Mouse (Mus musculus) monocyte, adult 5-6 weeks (primary cell): ENCODE measurements around the gene Notch1. TPM values are rescaled to one million over a fixed set of nuclear protein-coding genes. Genes with fewer than 3 reads are reported as not detected.

Source experiments
- ATAC-seq: fragments of 153-309, 156-312 bp; replicated peaks from 2 replicates; pipeline ENCODE4 v1.8.0; 2017; ENCODE audit warnings: mild to moderate bottlenecking; ENCODE audit not compliant: low TSS enrichment, insufficient number of reproducible peaks, severe bottlenecking, poor library complexity, low FRiP score
- total RNA-seq: library from RNA; stranded (forward); fragments of 200-1000, 200-491, 200-594 nt; gene quantifications from 3 replicates; pipeline ENCODE4 v1.2.3, GENCODE M21; 2017

Notch1 gene
- total RNA-seq, 1 experiment from 2014 or later, result 13.8 TPM

DNA sequence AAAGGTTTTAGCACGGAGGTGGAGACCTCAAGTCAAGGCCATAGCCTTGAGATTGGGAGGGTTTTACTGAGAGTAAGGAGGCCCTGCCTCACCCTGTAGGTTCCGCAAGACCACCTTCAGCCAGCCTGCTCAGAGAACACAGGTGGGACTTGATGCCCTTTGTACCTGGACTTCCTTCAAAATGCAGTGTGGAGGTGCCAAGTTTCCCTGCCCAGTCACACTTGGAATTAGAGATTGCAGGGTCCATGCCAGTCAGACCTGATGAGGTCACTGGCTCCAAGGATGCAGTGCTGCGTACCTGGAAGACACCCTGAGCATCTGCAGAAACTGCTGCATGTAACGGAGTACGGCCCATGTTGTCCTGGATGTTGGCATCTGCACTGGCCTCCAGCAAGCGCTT is 53.1 kb downstream of the Notch1 start:
- no peak for ATAC-seq

DNA sequence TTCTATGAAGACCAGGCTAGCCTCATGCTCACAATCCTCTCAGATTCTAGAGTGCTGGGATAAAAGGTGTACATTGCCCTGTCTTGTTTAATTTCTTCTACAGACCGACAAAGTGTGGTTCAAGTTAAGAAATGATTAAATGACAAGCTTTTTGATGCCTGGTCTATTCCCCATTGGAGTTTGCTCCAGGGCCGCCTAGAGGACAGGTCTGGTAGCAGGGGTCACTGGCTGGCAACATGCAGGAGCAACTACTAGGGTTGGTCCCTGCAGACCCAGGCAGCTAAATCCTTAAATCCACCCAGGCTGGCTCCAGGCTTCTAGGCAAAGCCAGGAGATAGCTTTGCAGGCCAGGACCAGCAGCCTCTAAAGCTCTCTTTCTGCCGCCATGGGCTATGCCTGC is 53.5 kb downstream of the Notch1 start:
- no peak for ATAC-seq

GRCm38 (mm10) chr2:26461667-26462066 is 54.8 kb downstream of the Notch1 start:
- no peak for ATAC-seq

DNA sequence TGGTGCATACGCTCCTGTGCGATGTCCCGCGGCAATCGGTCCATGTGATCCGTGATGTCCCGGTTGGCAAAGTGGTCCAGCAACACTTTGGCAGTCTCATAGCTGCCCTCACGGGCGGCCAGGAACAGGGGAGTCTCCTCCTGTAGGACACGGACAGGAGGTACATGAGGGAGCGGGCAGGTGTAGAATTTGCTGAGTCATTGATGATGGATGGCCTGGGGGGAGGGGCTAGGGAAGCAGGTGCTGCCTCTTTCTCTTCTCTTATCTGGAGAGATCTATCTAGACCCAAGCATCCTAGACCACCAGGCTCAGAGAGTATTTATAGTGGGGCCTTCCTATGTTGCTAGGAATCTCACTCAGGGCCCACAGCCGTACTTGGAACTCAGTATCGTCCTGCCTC is 55.6 kb downstream of the Notch1 start:
- no peak for ATAC-seq

DNA sequence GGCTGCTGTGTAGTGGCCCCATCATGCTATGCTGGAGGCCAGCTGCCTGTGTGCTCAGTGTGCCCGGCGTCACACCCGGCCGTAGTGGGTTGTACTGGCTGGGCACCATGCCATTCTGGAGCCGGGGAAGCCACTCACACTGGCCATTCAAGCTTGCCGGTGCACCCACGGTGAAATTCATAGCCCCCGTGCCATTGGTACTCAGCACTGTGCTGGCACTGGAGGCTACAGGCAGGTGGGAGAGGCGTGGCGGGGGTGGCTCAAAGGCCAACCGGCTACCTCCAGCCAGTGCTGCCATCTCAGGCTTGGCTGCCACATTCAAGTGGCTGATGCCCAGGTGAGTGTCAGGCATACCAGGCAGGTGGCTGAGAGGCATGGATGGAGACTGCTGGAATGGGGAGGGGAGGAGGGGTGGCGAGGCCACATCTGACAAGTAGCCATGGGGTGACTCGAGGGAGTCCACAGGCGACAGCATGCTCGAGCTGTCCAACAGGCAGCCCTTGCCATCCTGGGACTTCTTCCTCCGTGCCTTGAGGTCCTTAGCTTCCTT is 56.3 kb downstream of the Notch1 start:
- ATAC-seq, result no peak

DNA sequence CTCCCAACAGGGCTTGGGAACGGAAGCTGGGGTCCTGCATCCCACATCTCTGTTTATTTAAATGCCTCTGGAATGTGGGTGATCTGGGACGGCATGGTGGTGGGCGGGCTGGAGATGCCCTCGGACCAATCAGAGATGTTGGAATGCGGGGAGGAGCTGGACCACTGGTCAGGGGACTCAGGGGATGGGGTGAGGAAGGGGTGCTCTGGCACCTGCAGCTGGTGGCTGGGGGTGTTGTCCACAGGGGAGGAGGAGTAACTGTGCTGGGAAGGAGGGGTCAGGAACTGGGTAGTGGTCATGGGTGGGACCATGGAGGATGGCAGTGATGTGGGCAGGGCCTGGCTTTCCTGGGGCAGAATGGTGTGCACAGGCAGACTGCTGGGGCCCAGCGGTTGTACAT is 57.0 kb downstream of the Notch1 start:
- ATAC-seq, result no peak

DNA sequence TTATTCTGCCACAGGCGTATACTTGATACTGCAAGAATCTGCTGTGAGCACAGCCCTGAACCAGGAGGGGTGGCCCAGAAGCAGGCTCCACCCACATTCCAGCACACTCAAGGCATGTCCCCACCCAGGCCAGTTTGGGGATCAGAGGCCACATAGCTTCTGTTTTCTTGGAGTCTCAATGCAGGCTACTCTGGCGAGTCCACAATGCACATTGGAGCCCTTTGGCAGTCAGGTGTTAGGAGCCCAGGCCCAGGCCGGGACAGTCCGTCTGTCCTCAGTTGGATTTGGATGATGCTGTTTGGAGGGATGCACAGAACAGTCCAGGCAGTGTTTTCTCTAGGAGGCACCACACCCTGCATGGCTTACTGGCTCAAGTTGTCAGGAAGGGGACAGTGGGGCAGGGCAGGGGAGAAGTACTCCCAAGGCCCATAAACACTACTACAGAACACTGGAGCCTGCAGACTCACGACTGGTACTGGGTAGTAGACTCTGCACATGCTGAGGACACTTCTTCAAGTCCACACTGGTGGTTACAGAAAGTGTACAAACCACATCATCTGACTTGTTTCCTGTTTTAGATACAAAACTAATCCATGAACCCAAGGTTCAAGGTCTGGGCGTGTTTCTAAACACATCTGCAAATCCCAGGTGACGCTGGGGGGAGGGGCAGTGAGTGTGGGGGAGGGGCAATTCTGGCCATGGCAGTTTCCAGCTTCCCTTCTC is 57.9 kb downstream of the Notch1 start:
- no peak for ATAC-seq

GRCm38 (mm10) chr2:26449121-26450060 is 67.1 kb downstream of the Notch1 start:
- ATAC-seq, result no peak

- ATAC-seq, result no peak
These were observed 69.0 kb downstream of the Notch1 start for GRCm38 (mm10) chr2:26447451-26447850.

DNA sequence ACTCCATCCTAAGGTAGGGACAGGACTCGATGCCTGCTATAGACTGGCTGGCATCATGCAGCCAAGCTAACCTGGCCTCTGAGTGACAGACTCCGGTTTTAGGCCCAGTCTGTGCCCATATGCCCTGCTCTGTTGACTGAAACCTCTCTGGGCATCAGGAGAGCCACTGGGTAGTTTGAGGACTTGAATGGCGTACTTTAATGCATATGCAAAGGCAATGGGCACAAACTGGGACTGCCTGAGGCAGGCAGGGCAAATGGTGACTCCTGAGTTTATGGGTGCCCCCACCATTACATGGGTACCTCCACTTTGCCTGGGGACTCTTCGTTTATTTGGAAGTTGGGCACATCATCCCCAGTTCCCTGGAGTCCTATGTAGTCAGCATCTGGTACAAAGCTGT is 69.8 kb downstream of the Notch1 start:
- no peak for ATAC-seq

DNA sequence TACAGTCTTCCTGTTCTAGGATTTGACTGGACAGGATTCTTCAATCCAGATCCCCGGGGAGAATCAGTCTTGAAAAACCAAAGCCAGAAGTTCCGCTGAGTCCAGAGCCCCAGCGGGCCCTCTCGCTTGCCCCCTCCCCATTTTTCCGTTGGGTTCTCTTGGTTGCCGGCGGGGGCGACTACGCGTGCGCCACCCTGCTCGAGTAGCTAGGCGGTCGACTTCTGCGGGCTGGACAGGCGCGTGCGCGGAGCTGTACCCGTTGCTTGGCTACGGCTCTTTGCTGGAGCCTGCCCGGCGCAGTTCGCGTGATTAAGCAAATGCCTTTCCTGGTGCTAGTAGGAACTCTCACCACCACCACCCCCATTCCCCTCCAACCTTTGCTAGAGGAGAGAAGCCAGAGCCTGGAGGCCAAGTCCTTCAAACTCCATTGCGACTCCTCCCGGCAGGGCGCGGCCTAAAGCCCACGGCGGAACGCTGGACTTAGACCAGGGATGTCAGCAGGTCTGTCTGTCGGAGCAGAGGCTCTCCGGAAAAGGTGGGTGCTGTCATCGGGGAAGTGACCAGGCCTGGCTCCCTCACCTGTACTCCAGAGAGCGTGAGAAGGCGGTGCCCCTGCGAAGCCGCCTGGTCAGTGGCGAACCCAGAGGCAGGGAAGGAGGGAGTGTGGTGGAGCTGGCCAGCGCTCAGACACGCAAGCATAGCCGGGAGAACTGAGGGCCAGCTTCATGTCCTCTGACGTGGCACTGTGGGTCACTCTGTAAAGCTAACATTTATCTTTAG is 70.6 kb downstream of the Notch1 start:
- ATAC-seq, result peak; percentile 51

GRCm38 (mm10) chr2:26444946-26445665 is 71.4 kb downstream of the Notch1 start, which contains the start of gene Sec16a:
Gene Sec16a, minus strand, starts transcription at chr2:26445216.
- ATAC-seq, result peak; percentile 75

- no peak for ATAC-seq
These were observed 72.1 kb downstream of the Notch1 start for GRCm38 (mm10) chr2:26444368-26444767.

- ATAC-seq, result no peak
These were observed 72.6 kb downstream of the Notch1 start for GRCm38 (mm10) chr2:26443876-26444275.

DNA sequence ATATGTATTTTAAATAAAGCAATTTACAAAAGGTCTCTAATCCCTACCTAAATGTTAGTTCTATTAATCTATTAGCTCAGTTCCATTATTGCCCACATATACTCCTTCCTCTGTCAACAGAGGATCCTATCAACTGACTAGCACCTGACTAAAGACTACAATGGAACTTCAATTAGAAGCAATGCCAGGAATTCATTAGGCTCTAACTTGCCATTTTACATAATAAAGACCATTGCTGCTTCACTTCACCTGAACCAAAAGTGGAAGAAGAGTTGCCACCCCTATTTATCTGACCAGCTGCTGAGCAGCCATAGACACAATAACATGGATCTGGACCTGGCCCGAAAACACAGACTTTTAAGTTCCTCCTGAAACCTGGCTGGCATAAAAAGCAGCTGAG is 73.6 kb downstream of the Notch1 start:
- no peak for ATAC-seq

DNA sequence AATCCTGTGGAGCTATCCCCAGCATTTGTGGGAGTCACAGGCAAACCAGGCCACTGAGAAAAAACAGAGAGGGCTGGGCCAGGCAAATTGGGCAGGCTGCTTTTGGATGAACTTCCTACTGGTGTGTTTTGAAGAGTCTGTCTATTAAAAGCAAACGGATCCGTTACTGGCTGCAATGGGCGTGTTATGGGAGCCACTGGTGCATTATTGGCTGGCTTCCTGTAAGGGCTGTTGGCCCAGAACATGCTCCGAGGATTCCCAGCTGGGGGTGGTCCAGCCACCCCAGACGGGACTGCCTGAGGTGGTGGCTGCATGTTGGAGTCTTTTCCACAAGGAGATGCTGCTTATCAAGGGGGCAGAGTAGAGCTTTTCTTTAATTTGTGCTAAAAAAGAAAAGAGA is 74.8 kb downstream of the Notch1 start:
- ATAC-seq, result no peak

DNA sequence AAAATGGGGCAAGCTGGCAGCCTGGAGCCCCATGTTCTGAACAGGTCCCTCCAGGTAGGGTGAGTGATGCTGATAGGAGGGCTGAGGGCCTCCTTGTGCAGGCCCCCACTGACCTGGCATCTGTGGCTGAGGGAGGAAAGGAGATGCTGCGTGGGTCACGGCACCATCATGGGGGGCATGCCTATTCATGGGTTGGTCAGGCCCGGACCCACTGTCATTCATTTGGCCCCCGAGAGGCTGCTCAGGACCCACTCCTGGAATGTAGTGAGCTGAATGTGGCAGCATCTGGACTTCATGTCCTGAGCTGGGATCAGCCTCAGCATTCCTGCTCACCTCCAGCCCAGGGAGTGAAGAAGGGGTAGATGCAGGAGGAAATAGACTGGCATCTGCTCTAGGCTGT is 75.2 kb downstream of the Notch1 start:
- ATAC-seq, result no peak

GRCm38 (mm10) chr2:26439671-26440070 is 76.8 kb downstream of the Notch1 start:
- no peak for ATAC-seq
